Mouse (Mus musculus) intestine, embryonic 16.5 days (tissue): ENCODE measurements around the gene Rhd. TPM values are rescaled to one million over a fixed set of nuclear protein-coding genes. Genes with fewer than 3 reads are reported as not detected.

Source experiments
- polyA plus RNA-seq: library from polyadenylated mRNA; unstranded; fragments of >200 nt; fragmentation: Nextera tagmentation; extraction: Ambion mirVana; gene quantifications from 2 replicates; pipeline ENCODE4 v1.2.1, GENCODE M21; 2015

Rhd gene
- polyA plus RNA-seq, 1 experiment from 2014 or later, result 10.1 TPM

Other genes with a start within 250 kb of the Rhd start
- 1.3 and 1.5 TPM in 2 replicates for gene Man1c1, start 160.2 kb upstream of the Rhd start, polyA plus RNA-seq
- 19.0 and 19.6 TPM in 2 replicates for gene Ldlrap1, start 96.5 kb upstream of the Rhd start, polyA plus RNA-seq
- 22.5 and 25.7 TPM in 2 replicates for gene Maco1, start 11.2 kb upstream of the Rhd start, polyA plus RNA-seq
- gene Tmem50a, start 50.5 kb downstream of the Rhd start, polyA plus RNA-seq, result 146 and 155 TPM in 2 replicates
- 462 and 467 TPM in 2 replicates for gene Rsrp1, start 59.1 kb downstream of the Rhd start, polyA plus RNA-seq
- 62.6 and 65.0 TPM in 2 replicates for gene Syf2, start 66.4 kb downstream of the Rhd start, polyA plus RNA-seq